Mouse (Mus musculus) bone marrow, adult 2 months (tissue): ENCODE measurements around the gene Olfr1202.

Experiments used
- CTCF ChIP-seq: fragments of 200-500 bp; IDR thresholded peaks from 2 replicates; pipeline ENCODE4 v1.5.1; 2011; ENCODE audit warnings: low read length, control low read depth; ENCODE audit not compliant: control insufficient read depth, insufficient read depth
- POLR2A ChIP-seq: fragments of 200-500 bp; IDR thresholded peaks from 2 replicates; pipeline ENCODE4 v1.6.1; 2011; ENCODE audit warnings: low read depth, mild to moderate bottlenecking, control low read depth, low read length, borderline replicate concordance; ENCODE audit not compliant: control insufficient read depth

DNA sequence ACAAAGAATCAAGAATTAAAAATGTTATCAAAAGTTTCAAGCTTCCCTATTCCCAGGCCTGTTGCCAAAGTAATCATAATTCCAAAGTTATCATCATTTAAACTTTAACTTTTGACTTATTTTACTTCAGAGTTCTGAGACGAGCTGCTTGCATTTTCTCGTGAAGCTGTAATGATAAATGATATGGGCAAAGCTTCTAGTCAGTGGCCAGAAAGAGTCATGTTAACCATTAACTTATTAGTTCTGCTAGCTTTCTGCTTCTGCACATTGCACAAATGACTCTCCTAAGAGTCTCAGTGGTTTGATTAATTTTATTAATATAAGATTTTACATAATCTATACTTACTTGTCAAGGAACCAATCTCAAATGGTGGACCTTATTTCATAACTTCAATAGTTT, 24.2 kb downstream of the Olfr1202 start:
- TF ChIP-seq CTCF (no peak), POLR2A (no peak)
